Mouse (Mus musculus) megakaryocyte, embryonic 14.5 days (primary cell): Measurements from ENCODE around the gene Cenpu. TPM values are rescaled to one million over a fixed set of nuclear protein-coding genes. Genes with fewer than 3 reads are reported as not detected.

Source experiments
- H3K27me3 ChIP-seq: replicated peaks from 2 replicates; pipeline ENCODE3; 2012; ENCODE audit warnings: inconsistent platforms
- H3K36me3 ChIP-seq: replicated peaks from 2 replicates; pipeline ENCODE3; 2012; ENCODE audit warnings: low read length, inconsistent platforms, mixed read lengths
- H3K4me1 ChIP-seq: 2 replicates; pipeline ENCODE4 v1.6.1; 2012; ENCODE audit warnings: inconsistent platforms
- H3K4me3 ChIP-seq: replicated peaks from 2 replicates; pipeline ENCODE3; 2012; ENCODE audit warnings: moderate library complexity, mild to moderate bottlenecking, inconsistent platforms
- H3K9me3 ChIP-seq: 2 replicates; pipeline ENCODE4 v1.6.1; 2012; ENCODE audit warnings: inconsistent platforms
- FLI1 ChIP-seq: IDR thresholded peaks from 2 replicates; pipeline ENCODE4 v1.6.1; 2012; ENCODE audit warnings: low read length, inconsistent platforms, mixed read lengths
- GATA1 ChIP-seq: IDR thresholded peaks from 3 replicates; pipeline ENCODE4 v1.6.1; 2012; ENCODE audit warnings: mixed read lengths, low read length, inconsistent platforms, borderline replicate concordance
- polyA plus RNA-seq: library from polyadenylated mRNA; stranded (reverse); fragments of >175 nt; gene quantifications from 2 replicates; pipeline ENCODE4 v1.2.3, GENCODE M21; 2012; ENCODE audit warnings: low replicate concordance; ENCODE audit not compliant: insufficient read depth

Gene Cenpu
- polyA plus RNA-seq, result 4.8 and 6.3 TPM in 2 replicates

- TF ChIP-seq GATA1, result no peak
- peak; percentile 64; the same call in 1 of the 2 replicates for TF ChIP-seq FLI1
- H3K4me1 ChIP-seq, result peaks cover 55% of the 10 kb centered on the region
- H3K9me3 ChIP-seq, result no peaks in the 10 kb centered on the region
- no peaks in the 10 kb centered on the region for H3K27me3 ChIP-seq
- peaks cover 19% of the 10 kb centered on the region for H3K36me3 ChIP-seq
- H3K4me3 ChIP-seq, result peak within 1 kb of the TSS; percentile 93
These were observed at the start of gene Cenpu for GRCm38 (mm10) chr8:46551615-46552440. TSS of gene Cenpu (plus strand) at chr8:46552028.

GRCm38 (mm10) chr8:46502333-46503071 is 49.3 kb upstream of the Cenpu start:
- H3K4me1 ChIP-seq, result peaks cover 48% of the 10 kb centered on the region
- no peak overlapping the region for H3K4me3 ChIP-seq
- H3K36me3 ChIP-seq, result peaks cover 34% of the 10 kb centered on the region
- H3K9me3 ChIP-seq, result no peaks in the 10 kb centered on the region
- TF ChIP-seq GATA1 (no peak), FLI1 (no peak)
- H3K27me3 ChIP-seq, result no peaks in the 10 kb centered on the region

GRCm38 (mm10) chr8:46503072-46503695 is 48.6 kb upstream of the Cenpu start:
- H3K27me3 ChIP-seq, result no peaks in the 10 kb centered on the region
- peaks cover 37% of the 10 kb centered on the region for H3K36me3 ChIP-seq
- H3K9me3 ChIP-seq, result no peaks in the 10 kb centered on the region
- H3K4me3 ChIP-seq, result no peak overlapping the region
- H3K4me1 ChIP-seq, result peaks cover 41% of the 10 kb centered on the region
- TF ChIP-seq FLI1 (no peak), GATA1 (no peak)

- peaks cover 47% of the 10 kb centered on the region for H3K36me3 ChIP-seq
These were observed 47.6 kb upstream of the Cenpu start for GRCm38 (mm10) chr8:46504196-46504595.

GRCm38 (mm10) chr8:46508488-46509395 is 43.1 kb upstream of the Cenpu start:
- H3K27me3 ChIP-seq, result no peaks in the 10 kb centered on the region
- peaks cover 59% of the 10 kb centered on the region for H3K36me3 ChIP-seq
- H3K9me3 ChIP-seq, result no peaks in the 10 kb centered on the region
- peaks cover 34% of the 10 kb centered on the region for H3K4me1 ChIP-seq
- H3K4me3 ChIP-seq, result no peak overlapping the region
- no peak for TF ChIP-seq FLI1
- TF ChIP-seq GATA1, result no peak

More at GRCm38 (mm10) chr8:46504196-46504595, 47.6 kb upstream of the Cenpu start:
- Histone ChIP-seq H3K4me3 (peak overlapping the region; percentile 74), H3K9me3 (no peaks in the 10 kb centered on the region), H3K27me3 (no peaks in the 10 kb centered on the region), H3K4me1 (peaks cover 50% of the 10 kb centered on the region)
- TF ChIP-seq FLI1, result no peak
- no peak for TF ChIP-seq GATA1

GRCm38 (mm10) chr8:46509474-46509873 is 42.4 kb upstream of the Cenpu start:
- Histone ChIP-seq H3K9me3 (no peaks in the 10 kb centered on the region), H3K27me3 (no peaks in the 10 kb centered on the region), H3K36me3 (peaks cover 64% of the 10 kb centered on the region), H3K4me1 (peaks cover 27% of the 10 kb centered on the region), H3K4me3 (no peak overlapping the region)
- TF ChIP-seq GATA1 (no peak), FLI1 (no peak)

- peaks cover 60% of the 10 kb centered on the region for H3K36me3 ChIP-seq
- H3K9me3 ChIP-seq, result no peaks in the 10 kb centered on the region
- peaks cover 21% of the 10 kb centered on the region for H3K4me1 ChIP-seq
- H3K4me3 ChIP-seq, result no peak overlapping the region
- no peaks in the 10 kb centered on the region for H3K27me3 ChIP-seq
- TF ChIP-seq FLI1 (no peak), GATA1 (no peak)
These were observed 40.5 kb upstream of the Cenpu start for GRCm38 (mm10) chr8:46511336-46511735.

GRCm38 (mm10) chr8:46512538-46512937 is 39.3 kb upstream of the Cenpu start:
- Histone ChIP-seq H3K4me1 (peaks cover 15% of the 10 kb centered on the region), H3K36me3 (peaks cover 61% of the 10 kb centered on the region)
- TF ChIP-seq GATA1, result no peak
- no peak for TF ChIP-seq FLI1

GRCm38 (mm10) chr8:46514027-46514426 is 37.8 kb upstream of the Cenpu start:
- TF ChIP-seq FLI1 (no peak), GATA1 (no peak)
- no peak overlapping the region for H3K4me3 ChIP-seq
- H3K4me1 ChIP-seq, result peaks cover 7% of the 10 kb centered on the region
- H3K27me3 ChIP-seq, result no peaks in the 10 kb centered on the region
- peaks cover 63% of the 10 kb centered on the region for H3K36me3 ChIP-seq
- H3K9me3 ChIP-seq, result no peaks in the 10 kb centered on the region

More at GRCm38 (mm10) chr8:46512538-46512937, 39.3 kb upstream of the Cenpu start:
- Histone ChIP-seq H3K9me3 (no peaks in the 10 kb centered on the region), H3K27me3 (no peaks in the 10 kb centered on the region), H3K4me3 (no peak overlapping the region)
